Mouse (Mus musculus) midbrain, embryonic 10.5 days (tissue): ENCODE results near the gene Gm44596. TPM values are rescaled to one million over a fixed set of nuclear protein-coding genes. Genes with fewer than 3 reads are reported as not detected.

Experiments used
- DNase-seq: peaks from one replicate; pipeline ENCODE4 v3.0.0-alpha.2; 2017; ENCODE audit warnings: low spot score
- H3K27ac ChIP-seq: fragments of 300-500 bp; sonication (generic); replicated peaks from 2 replicates; pipeline ENCODE4 v1.5.1; 2016; ENCODE audit warnings: mild to moderate bottlenecking
- H3K27me3 ChIP-seq: fragments of 300-500 bp; sonication (generic); 2 replicates; pipeline ENCODE4 v1.6.1; 2016; ENCODE audit warnings: low read depth, mild to moderate bottlenecking; ENCODE audit not compliant: poor library complexity, severe bottlenecking
- H3K36me3 ChIP-seq: fragments of 300-500 bp; sonication (generic); 2 replicates; pipeline ENCODE4 v1.6.1; 2016; ENCODE audit warnings: mild to moderate bottlenecking, moderate library complexity
- H3K4me1 ChIP-seq: fragments of 300-500 bp; sonication (generic); 2 replicates; pipeline ENCODE4 v1.6.1; 2016
- H3K4me3 ChIP-seq: fragments of 300-500 bp; sonication (generic); 2 replicates; pipeline ENCODE4 v1.5.1; 2016; ENCODE audit warnings: mild to moderate bottlenecking, moderate library complexity
- H3K9me3 ChIP-seq: fragments of 300-500 bp; sonication (generic); replicated peaks from 2 replicates; pipeline ENCODE4 v1.6.1; 2016; ENCODE audit warnings: mild to moderate bottlenecking
- WGBS: fragments of 180-500 bp; shearing (Covaris S2); methylation state at CpG from one replicate; pipeline ENCODE4 v1.1.7; 2016; 5-methylcytosine and 5-hydroxymethylcytosine counted together
- polyA plus RNA-seq: library from polyadenylated mRNA; unstranded; fragments of >200 nt; fragmentation: Nextera tagmentation; extraction: Ambion mirVana; gene quantifications from 2 replicates; pipeline ENCODE4 v1.2.1, GENCODE M21; 2016

Gene Gm44596
- polyA plus RNA-seq, 1 experiment from 2014 or later = not detected

DNA sequence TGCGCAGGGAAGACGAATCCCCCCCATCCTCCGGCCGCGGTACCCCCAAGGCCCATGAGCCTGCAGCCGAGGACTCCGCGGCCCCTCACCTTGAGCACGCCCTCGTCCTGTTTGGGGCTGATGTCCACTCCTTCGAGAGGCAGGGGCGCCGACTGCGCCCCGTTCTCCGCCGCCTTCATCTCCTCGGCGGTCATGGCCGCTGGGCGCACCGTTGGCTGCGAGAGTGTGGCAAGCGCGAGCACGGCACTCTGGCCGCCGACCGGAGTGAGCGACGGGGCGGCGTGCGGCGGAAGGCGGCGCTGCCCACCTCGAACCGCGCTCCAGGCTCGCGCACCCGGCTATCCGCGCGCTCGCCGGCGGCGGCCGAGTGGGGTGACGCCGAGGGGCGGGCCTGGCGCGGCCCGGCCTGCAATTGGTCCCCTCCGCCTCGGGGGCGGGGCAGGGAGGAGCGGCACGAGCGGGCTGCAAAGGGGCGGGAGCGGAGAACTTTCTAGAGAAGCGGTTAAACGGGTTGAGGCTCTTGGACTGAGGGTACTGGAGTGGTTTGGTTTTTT is 63.1 kb downstream of the Gm44596 start, which contains the start of gene Fkbp4:
Gene Fkbp4 (minus strand): TSS at position 361 of the 554 bp plus-strand sequence.
- DNase-seq = peak; percentile 90
- WGBS = under 1% methylated on average over 67 of the region's 67 CpGs
- peaks cover 33% of the 10 kb centered on the region for H3K36me3 ChIP-seq

DNA sequence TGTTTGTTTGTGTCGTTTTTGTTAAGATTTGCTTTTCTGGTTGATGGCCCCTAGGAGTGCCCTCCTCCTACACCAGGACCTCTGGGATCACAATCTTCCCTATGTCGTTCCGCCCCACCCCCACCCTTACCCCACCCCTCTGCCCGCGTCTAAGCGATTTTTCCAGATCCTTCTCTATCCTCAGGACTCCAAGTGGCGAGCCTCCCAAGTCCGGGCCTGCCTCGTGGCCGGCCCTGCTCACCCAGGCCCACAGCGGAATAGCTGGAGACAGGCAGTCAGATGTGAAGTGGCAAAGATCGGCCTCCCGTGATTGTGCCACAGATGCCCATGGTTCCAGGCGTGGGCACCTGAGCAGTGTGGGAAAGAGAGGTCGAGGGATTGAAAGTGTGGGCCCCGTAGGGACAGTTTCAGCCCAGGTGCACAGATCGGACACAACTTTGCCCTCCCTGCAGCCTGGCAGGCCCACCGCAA is 63.6 kb downstream of the Gm44596 start:
- WGBS = 36% methylated on average over 18 of the region's 18 CpGs

More for the DNA sequence above, 63.1 kb downstream of the Gm44596 start, which contains the start of gene Fkbp4:
- Histone ChIP-seq H3K4me1 (peaks cover 21% of the 10 kb centered on the region), H3K27me3 (peaks cover 17% of the 10 kb centered on the region), H3K4me3 (peak within 1 kb of the TSS; percentile 97), H3K9me3 (no peaks in the 10 kb centered on the region), H3K27ac (peak within 1 kb of the TSS; percentile 99)

DNA sequence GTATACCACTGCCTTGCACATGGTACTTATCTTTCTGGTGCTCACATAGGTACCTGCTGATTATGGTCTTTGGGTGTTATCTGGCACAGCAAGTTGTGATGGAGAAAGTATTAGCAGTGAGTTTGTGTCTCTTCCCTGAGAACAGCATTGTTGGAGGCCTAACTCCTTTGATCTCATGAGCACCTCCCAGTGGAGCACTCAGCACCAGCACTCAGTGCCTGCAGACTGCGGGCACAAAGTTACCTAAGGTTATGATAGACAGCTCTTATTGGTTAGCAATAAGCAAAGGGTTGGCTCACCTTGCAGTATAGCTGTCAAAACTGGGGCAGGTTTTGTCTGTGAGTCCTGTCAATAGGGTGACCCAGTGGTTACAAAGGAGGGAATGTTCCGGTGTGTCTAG is 64.9 kb downstream of the Gm44596 start:
- 96% methylated on average over 2 of the region's 2 CpGs for WGBS
- Histone ChIP-seq H3K36me3 (peaks cover 15% of the 10 kb centered on the region), H3K4me1 (peaks cover 22% of the 10 kb centered on the region), H3K27ac (no peak overlapping the region), H3K9me3 (no peaks in the 10 kb centered on the region), H3K4me3 (no peak overlapping the region), H3K27me3 (peaks cover 19% of the 10 kb centered on the region)
- DNase-seq = no peak

More for the DNA sequence above, 63.6 kb downstream of the Gm44596 start:
- peak overlapping the region; percentile 99 for H3K27ac ChIP-seq
- peaks cover 21% of the 10 kb centered on the region for H3K4me1 ChIP-seq
- no peaks in the 10 kb centered on the region for H3K9me3 ChIP-seq
- DNase-seq = no peak
- peaks cover 28% of the 10 kb centered on the region for H3K36me3 ChIP-seq
- H3K4me3 ChIP-seq = peak overlapping the region; percentile 97
- H3K27me3 ChIP-seq = peaks cover 17% of the 10 kb centered on the region

DNA sequence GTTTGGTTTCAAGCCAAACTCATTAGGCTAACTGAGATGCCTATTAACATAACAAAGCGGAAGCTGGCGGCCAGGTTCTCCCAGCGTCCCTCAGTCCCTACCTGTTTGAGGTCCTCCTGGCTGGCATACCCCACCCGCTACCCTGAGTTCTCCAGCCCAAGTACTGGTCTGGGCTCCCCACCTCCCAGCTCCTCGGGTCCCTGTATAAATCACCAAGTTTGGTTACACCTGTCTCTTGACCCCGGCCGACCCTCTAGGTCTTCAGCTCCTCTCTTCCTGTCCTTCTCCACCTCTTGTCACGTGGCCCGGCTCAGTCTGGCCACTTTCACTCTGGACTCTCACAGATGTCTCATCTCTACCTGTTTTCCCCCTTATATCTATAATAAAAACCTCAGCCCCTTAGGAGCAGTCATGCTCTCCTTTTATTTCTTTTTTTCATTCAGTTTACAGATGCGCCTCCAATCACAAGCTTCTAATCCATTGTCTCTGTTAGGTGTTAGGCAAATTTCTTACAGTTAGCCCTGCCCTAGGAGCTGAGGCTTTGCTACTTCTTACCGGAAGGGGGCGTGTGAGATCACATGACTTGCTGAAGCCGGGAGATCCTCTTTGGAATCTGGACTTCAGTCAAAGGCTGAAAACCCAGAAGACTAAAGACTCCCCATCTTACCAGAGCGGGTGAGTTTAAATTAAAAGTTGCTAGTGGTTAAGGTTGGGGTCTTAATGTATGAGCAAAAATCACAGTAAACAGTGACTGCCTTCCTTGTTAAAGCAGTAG is 70.6 kb downstream of the Gm44596 start:
- 12% methylated on average over 14 of the region's 14 CpGs for WGBS
- DNase-seq = peak; percentile 50
- Histone ChIP-seq H3K27ac (no peak overlapping the region), H3K27me3 (peaks cover 5% of the 10 kb centered on the region; the same call in 1 of the 2 replicates), H3K4me1 (peaks cover 10% of the 10 kb centered on the region), H3K9me3 (no peaks in the 10 kb centered on the region), H3K4me3 (peak overlapping the region; percentile 32; the same call in 1 of the 2 replicates), H3K36me3 (no peaks in the 10 kb centered on the region)

DNA sequence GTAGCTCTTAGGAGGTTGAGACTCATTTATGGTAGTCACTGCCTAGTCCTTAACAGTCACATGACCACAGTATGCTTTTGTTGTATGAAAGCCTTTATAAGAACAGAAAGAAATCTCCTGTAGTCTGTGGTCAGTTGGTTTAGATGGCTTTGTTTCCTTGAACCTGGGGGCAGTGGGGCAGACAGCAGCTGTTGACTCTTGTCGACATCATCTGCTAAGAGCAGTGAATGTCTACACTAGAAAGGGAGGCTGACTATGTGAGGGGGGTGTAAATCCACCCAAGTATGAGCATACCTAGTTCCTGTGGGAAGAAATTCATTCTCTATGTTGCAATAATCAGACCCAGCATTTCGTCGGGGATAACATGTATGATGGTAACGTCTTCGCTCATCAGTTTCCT is 71.8 kb downstream of the Gm44596 start:
- Histone ChIP-seq H3K4me3 (no peak overlapping the region), H3K4me1 (peaks cover 10% of the 10 kb centered on the region), H3K9me3 (no peaks in the 10 kb centered on the region), H3K27ac (no peak overlapping the region), H3K27me3 (peaks cover 5% of the 10 kb centered on the region; the same call in 1 of the 2 replicates), H3K36me3 (no peaks in the 10 kb centered on the region)
- DNase-seq = no peak
- 97% methylated on average over 5 of the region's 5 CpGs for WGBS

DNA sequence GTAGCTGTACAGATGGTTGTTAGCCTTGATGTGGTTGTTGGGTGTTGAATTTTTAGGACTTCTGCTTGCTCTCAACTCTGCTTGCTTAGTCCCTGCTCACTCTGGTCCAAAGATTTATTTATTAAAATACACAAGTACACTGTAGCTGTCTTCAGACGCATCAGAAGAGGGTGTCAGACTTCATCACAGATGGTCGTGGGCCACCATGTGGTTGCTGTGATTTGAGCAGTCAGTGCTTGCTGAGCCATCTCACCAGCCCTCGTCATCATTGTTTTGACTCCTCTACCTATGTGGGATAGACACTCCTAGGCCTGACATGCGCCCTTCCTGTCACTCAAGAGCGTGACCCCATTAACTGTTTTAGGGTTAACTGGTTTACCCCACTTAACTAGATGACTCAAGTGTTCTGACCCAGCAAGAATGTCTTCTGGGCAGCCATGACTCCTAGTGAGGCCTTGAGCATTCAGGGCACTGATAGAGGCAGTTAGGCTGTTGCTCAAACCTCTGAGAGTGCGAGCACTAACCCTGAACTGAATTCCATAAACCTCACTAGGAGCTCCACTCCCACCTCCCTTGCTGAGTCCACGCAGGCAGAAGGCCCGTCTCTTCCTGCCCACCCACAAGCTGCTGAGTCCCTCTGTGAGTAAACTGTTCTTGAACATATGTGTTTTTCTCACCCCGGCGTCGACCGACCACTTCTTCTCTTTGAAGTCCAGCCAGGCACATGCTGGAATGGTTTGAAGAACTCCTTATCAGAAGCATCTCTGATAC is 80.7 kb downstream of the Gm44596 start:
- no peak overlapping the region for H3K4me3 ChIP-seq
- H3K4me1 ChIP-seq = no peaks in the 10 kb centered on the region
- no peaks in the 10 kb centered on the region for H3K36me3 ChIP-seq
- no peak for DNase-seq
- no peaks in the 10 kb centered on the region for H3K27me3 ChIP-seq
- H3K27ac ChIP-seq = no peak overlapping the region
- WGBS = 89% methylated on average over 12 of the region's 12 CpGs
- no peaks in the 10 kb centered on the region for H3K9me3 ChIP-seq

Other genes with a start within 250 kb of the Gm44596 start
- 48.0 and 52.6 TPM in 2 replicates for gene Tspan9, start 231.9 kb upstream of the Gm44596 start, polyA plus RNA-seq
- 1.7 TPM in 2 replicates for gene Tead4, start 74.7 kb upstream of the Gm44596 start, polyA plus RNA-seq
- gene Tulp3, start 19.7 kb upstream of the Gm44596 start, polyA plus RNA-seq = 21.7 and 22.5 TPM in 2 replicates
- gene Rhno1, start 12.6 kb upstream of the Gm44596 start, polyA plus RNA-seq = 185 and 190 TPM in 2 replicates
- 66.0 and 72.7 TPM in 2 replicates for gene Foxm1, start 12.5 kb upstream of the Gm44596 start, polyA plus RNA-seq
- 0.56 and 0.66 TPM in 2 replicates for gene Tex52, start within 50 bp of the Gm44596 start, polyA plus RNA-seq
- gene Nrip2, start 23.8 kb downstream of the Gm44596 start, polyA plus RNA-seq = 2.5 and 3.5 TPM in 2 replicates
- 41.6 and 42.8 TPM in 2 replicates for gene Itfg2, start 49.4 kb downstream of the Gm44596 start, polyA plus RNA-seq
- 652 and 727 TPM in 2 replicates for gene Fkbp4, start 63.2 kb downstream of the Gm44596 start, polyA plus RNA-seq
- gene Pzp, start 151.2 kb downstream of the Gm44596 start, polyA plus RNA-seq = not detected in 2 replicates
- gene A2ml1, start 206.1 kb downstream of the Gm44596 start, polyA plus RNA-seq = not detected in 2 replicates
- gene Klrb1a, start 248.0 kb downstream of the Gm44596 start, polyA plus RNA-seq = not detected in 2 replicates